Mouse (Mus musculus) liver, embryonic 14.5 days (tissue): ENCODE results near the gene Fam168b.

Source experiments
- CTCF ChIP-seq: IDR thresholded peaks from 2 replicates; pipeline ENCODE4 v1.5.1; 2016; ENCODE audit warnings: antibody characterized with exemption, low read depth, control low read depth
- EP300 ChIP-seq: IDR thresholded peaks from 2 replicates; pipeline ENCODE4 v1.6.1; 2016; ENCODE audit warnings: antibody characterized with exemption, low read depth

DNA sequence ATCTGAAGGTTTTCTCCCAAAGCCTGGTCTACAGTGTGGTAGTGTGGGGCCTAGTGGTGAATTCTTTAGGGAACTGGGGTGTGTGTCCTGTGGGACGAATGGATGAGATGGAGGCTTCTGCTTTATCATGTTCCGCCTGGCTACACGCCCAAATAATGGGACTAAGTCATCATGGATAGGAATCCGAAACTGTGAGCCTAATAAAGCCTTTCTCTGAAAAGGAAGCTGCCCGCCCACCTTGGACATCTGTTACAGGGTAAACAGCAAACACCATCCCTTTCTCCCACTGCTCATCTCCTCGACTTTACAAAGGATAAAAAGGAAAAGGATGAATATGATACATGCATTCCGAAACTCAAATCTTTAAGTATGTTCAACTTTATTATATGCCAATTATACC lies 20.9 kb downstream of the Fam168b start:
- no peak for TF ChIP-seq CTCF
- TF ChIP-seq EP300, result no peak
